Mouse (Mus musculus): ENCODE results near the gene Acaa1b.

- TF ChIP-seq POLR2A (IDR thresholded peaks at IDR 0.05; ENCODE audit: insufficient read depth, low read length) (no peak), CTCF (IDR thresholded peaks at IDR 0.05; ENCODE audit: low read depth, low read length) (no peak)
These were observed 5.1 kb downstream of the Acaa1b start for GRCm38 (mm10) chr9:119151751-119152150.
